ENCODE assay signal across 10 mouse cellular contexts in the genomic region with DNA sequence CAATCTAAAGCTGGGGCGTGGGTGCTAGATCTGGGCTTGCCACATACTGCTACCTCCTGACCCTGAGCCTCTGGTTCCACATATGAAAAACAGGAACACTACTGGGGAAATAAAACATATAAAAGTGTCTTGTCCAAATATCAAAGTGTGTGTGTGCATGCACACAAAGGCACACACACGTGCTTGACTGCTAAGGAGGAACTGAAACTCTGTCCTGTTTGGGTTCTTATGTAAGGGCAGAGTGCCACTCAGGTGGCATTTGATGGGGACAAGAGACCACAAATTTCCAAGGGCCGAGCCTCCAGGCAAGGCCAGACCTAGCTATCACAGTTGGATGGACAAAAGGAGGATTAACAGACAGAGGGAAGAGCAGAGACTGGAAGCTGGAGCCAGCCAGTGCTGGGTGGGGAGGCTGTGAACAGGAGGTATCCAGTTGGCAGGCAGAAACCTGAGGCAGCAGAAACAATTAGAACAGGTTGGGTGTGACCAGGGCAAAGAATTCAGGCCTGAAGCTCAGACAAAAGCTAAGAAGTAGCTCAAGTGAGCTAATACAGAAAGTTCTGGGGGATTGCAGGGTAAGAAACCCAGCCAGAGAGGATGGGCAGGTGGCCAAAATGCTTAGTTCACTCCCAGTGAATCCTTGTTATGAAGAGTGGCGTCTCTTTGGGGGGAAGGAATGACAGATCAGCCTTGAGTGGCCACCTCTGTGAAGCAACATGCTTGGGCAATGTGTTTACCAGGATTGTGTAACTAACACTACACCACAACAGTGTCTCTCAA.
A peak's percentile ranks its signal among the peaks of the same experiment; 100 is the strongest.
DNase-seq lines count a peak whose midpoint lies in the region; ATAC-seq and TF ChIP-seq lines count a peak whose summit lies in the region.
"Had no signal": no experiment of that assay in that cellular context is flagged by ENCODE, and none has a peak within 500 bp of the region (broad histone marks: within the 10 kb centered on the region; RNA-seq: fewer than 3 reads in every experiment).

No protein-coding gene starts in this region.

- H3K36me3 ChIP-seq in CH12.LX (replicated peaks in 1 of 2; ENCODE audit: control insufficient read depth in 1 of 2, insufficient read depth in 1 of 2, low read length in 1 of 2) = no peaks in the 10 kb centered on the region
- no peaks in the 10 kb centered on the region for H3K36me3 ChIP-seq in embryonic facial prominence, embryonic 15.5 days
- H3K36me3 ChIP-seq: heart, embryonic 15.5 days; midbrain, embryonic 12.5 days had no signal

- H3K4me2 ChIP-seq in CH12.LX (ENCODE audit: insufficient read depth, low read depth, poor library complexity, severe bottlenecking) = no peak overlapping the region
- H3K4me2 ChIP-seq in embryonic facial prominence, embryonic 15.5 days (replicated peaks) = no peak overlapping the region
- H3K4me2 ChIP-seq: heart, embryonic 15.5 days; midbrain, embryonic 12.5 days had no signal

- no peaks in the 10 kb centered on the region for H3K4me1 ChIP-seq in CH12.LX (ENCODE audit: control insufficient read depth in 1 of 2, insufficient read depth in 2 of 2)
- H3K4me1 ChIP-seq in embryonic facial prominence, embryonic 15.5 days = peaks cover 24% of the 10 kb centered on the region

- peak; percentile 16 for DNase-seq in kidney, adult 11 months
- no peak for DNase-seq in kidney, postnatal 14 days
- no peak for DNase-seq in CH12.LX (ENCODE audit: extremely low read depth)
- DNase-seq in adrenal gland, postnatal 25 days = peak; percentile 4
- no peak for DNase-seq in ovary, postnatal 36 days (ENCODE audit: low spot score)
- no peak for DNase-seq in T-cell, adult 2 months (ENCODE audit: low spot score)

- 52% methylated on average over 4 of the region's 4 CpGs for WGBS in embryonic facial prominence, embryonic 15.5 days

- H3K9ac ChIP-seq in CH12.LX (ENCODE audit: insufficient read depth, low read depth) = no peak overlapping the region
- no peak overlapping the region for H3K9ac ChIP-seq in embryonic facial prominence, embryonic 15.5 days
- H3K9ac ChIP-seq: heart, embryonic 15.5 days; midbrain, embryonic 12.5 days had no signal

- H3K79me2 ChIP-seq in CH12.LX (replicated peaks; ENCODE audit: control insufficient read depth, extremely low read depth, insufficient read depth, poor library complexity, severe bottlenecking) = no peaks in the 10 kb centered on the region

- no peak overlapping the region for H3K4me3 ChIP-seq in CH12.LX (replicated peaks in 1 of 3; ENCODE audit: low read depth in 2 of 3, low read length in 2 of 3, poor library complexity in 1 of 3)
- H3K4me3 ChIP-seq in embryonic facial prominence, embryonic 15.5 days (replicated peaks) = no peak overlapping the region
- H3K4me3 ChIP-seq: heart, embryonic 15.5 days; midbrain, embryonic 12.5 days had no signal

- no peak for TF ChIP-seq POLR2A in CH12.LX (IDR thresholded peaks at IDR 0.05; ENCODE audit: low read depth, low read length)

- no peak for ATAC-seq in embryonic facial prominence, embryonic 15.5 days (ENCODE audit: insufficient number of reproducible peaks, low FRiP score, low TSS enrichment, low read depth)
- ATAC-seq in inflammation-experienced regulatory T-cells, adult 6 months = no peak

- no peak for TF ChIP-seq CTCF in CH12.LX (conservative IDR thresholded peaks at IDR 0.05 in 1 of 2, IDR thresholded peaks at IDR 0.05 in 1 of 2; ENCODE audit: low read depth in 2 of 2, low read length in 2 of 2)

- peaks cover 87% of the 10 kb centered on the region for H3K27me3 ChIP-seq in CH12.LX (replicated peaks)
- no peaks in the 10 kb centered on the region for H3K27me3 ChIP-seq in embryonic facial prominence, embryonic 15.5 days
- H3K27me3 ChIP-seq: midbrain, embryonic 12.5 days had no signal

- dilution Hi-C loops in CH12.LX (cut with MboI; ENCODE audit: extremely low pct_ligation_motif_present, extremely low pct_unique_long_range_greater_than_20kb, low sequenced_read_pairs) = no loop called here

- in situ Hi-C loops in CH12.LX (cut with MboI; ENCODE audit: low pct_ligation_motif_present, low pct_unique_long_range_greater_than_20kb, low sequenced_read_pairs) = no loop called here

- no peak for TF ChIP-seq RAD21 in CH12.LX (IDR thresholded peaks at IDR 0.05; ENCODE audit: low read depth, low read length)

- no peak overlapping the region for H3K27ac ChIP-seq in CH12.LX (ENCODE audit: insufficient read depth, low read depth)
- H3K27ac ChIP-seq in embryonic facial prominence, embryonic 15.5 days (replicated peaks) = peak overlapping the region; percentile 74
- H3K27ac ChIP-seq: heart, embryonic 15.5 days; midbrain, embryonic 12.5 days had no signal

- H3K9me3 ChIP-seq in CH12.LX (replicated peaks; ENCODE audit: low read length) = peaks cover 4% of the 10 kb centered on the region
- no peaks in the 10 kb centered on the region for H3K9me3 ChIP-seq in embryonic facial prominence, embryonic 15.5 days (replicated peaks)
- H3K9me3 ChIP-seq: heart, embryonic 15.5 days; midbrain, embryonic 12.5 days had no signal

- TF ChIP-seq EP300 in CH12.LX (IDR thresholded peaks at IDR 0.05; ENCODE audit: low read length) = no peak

TF ChIP-seq in CH12.LX, 34 proteins besides CTCF, POLR2A, EP300 and RAD21:
- TF ChIP-seq BHLHE40 (IDR thresholded peaks at IDR 0.05; ENCODE audit: low read depth, low read length) = peak; percentile 81
- TF ChIP-seq IRF4 (IDR thresholded peaks at IDR 0.05; ENCODE audit: low read depth, low read length) = peak; percentile 50; the same call in 1 of the 2 replicates
- TF ChIP-seq USF1 (IDR thresholded peaks at IDR 0.05; ENCODE audit: low read depth, low read length) = no peak

Comparison
In these comparisons a context has a peak if more than half of its experiments do, and no peak if none do; other contexts are left out.
1. DNase-seq: peak in kidney, adult 11 months (single experiment) and adrenal gland, postnatal 25 days (single experiment); none in kidney, postnatal 14 days (single experiment), CH12.LX (single experiment), ovary, postnatal 36 days (single experiment) and T-cell, adult 2 months (single experiment).